Mouse (Mus musculus) right cerebral cortex, postnatal 25 days (tissue): ENCODE measurements around the gene D630045J12Rik.

ENCODE experiments used
- DNase-seq: peaks from one replicate; pipeline ENCODE4 v3.0.0; 2022

The D630045J12Rik gene

DNA sequence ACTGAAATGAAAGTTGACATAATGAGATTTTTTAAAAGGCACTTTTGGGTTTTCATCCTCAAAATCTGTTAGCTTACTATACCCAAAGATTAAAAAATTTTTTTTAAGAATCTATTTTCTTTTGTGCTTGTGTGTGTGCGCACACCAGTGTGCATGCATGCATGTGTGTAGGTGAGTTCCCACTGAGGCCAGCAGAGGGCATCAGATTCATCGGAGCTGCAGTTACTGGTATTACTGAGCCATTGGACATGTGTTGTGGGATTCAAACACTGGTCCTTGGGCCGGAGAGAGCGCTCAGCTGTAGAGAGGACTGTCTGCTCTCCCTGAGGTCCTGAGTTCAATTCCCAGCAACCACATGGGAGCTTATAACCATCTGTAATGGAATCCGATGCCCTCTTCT, 123.9 kb downstream of the D630045J12Rik start:
- no peak for DNase-seq

DNA sequence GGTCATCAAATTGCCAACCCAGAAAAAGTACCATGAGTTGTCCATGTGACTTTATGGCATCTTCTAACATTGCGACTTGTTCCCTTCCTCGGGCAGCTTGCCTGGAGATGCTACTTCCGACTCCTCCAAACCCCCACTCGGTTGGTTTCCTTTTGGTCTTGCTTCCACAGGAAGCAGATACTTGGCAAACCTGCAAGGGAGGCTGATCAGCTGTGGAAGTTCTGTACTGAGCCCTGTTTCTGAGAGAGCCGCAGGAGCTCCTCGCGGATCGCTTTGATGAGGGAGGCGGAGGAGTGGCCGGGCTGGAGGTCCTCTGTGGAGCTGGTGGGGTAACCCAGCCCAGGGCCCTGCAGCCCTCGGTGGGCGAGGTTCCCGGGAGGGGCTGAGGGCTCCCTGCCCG, 125.7 kb downstream of the D630045J12Rik start:
- DNase-seq, result no peak

DNA sequence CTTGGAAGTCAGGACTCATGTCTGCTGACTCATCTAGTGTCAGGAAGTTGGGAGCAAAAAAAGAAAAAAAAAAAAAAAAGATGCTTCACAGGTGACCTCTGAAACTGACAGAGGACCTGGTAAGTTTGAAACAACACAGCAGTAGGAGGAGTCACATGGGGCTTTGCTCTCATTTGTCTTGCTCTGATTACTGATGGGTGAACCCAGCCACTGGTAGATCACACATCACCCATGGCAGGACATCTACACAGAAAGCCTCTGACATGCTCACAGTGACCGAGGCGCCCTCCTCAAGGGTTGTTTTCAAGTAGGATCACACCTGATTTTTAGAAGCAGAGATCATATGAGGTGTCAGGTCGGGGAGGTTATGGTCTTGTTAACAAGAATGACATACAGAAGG, 128.3 kb downstream of the D630045J12Rik start:
- no peak for DNase-seq

- DNase-seq, result no peak
Measured at GRCm38 (mm10) chr6:38124882-38125281, 128.9 kb downstream of the D630045J12Rik start.

DNA sequence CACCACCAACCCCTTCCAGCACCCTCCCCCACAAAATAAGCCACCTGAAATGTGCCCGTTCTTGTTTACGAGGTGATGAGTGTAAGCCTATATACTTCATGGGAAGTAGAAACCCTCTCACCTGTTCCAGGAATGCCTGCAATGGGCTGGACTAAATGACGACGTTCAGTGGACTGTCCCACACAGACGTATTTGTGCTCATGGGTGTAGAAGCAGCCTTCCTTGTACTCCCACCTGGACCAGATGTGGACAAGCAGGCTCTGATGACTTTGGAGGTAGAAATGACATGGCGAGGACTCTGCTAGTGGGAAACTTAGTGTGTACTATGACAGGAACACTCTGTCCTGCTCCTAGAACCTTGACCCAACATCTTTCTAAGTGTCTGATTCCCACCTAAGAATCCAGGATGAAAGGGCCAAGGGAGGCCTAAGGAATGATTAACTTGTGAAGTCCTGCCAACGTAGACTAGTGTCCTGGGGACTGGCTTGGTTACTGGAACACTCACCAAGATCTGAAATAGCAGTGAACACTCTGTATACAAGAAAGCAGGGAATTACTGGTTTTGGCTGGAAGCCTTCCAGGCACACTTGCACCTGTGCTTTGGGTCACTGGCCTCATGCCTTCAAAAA, 129.5 kb downstream of the D630045J12Rik start, which contains the start of gene Atp6v0a4:
TSS of gene Atp6v0a4 (minus strand) at position 380 of the 629 bp plus-strand sequence.
- no peak for DNase-seq

GRCm38 (mm10) chr6:38123471-38124206, 130.2 kb downstream of the D630045J12Rik start:
- no peak for DNase-seq

GRCm38 (mm10) chr6:38122791-38123190, 131.0 kb downstream of the D630045J12Rik start:
- DNase-seq, result no peak

- no peak for DNase-seq
Measured at GRCm38 (mm10) chr6:38121843-38122242, 132.0 kb downstream of the D630045J12Rik start.

DNA sequence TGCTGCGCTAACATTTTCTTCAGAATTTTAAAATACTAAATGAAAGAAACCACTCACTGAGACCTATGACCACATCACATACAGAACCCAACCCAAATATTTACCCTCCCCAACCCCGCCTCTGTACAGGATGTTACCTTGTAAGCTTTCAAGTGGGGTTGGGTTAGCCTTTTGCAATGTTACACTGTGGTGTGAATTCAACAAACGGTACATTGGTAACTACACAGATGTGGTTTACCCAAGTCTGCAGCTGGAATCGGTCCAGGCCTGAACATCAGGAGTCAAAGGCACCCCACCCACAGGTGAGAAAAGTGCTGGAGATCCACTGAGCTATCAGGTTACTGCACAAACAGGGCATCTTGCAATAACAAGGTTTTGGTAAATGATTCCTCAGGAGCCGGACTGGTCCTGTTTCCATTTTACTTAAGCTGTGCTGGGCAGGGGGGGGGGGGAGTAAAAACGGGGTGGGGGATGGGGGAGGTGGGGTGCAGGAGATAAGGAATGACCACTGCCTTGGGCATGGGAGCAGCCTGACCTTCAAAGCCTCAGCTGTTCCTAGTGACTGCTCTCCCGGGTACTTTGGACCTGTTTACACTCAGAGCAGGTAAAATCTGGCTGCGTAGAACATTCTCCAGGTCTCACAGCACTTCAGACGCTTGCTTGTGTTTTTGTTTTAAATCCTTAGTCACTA, 133.0 kb downstream of the D630045J12Rik start:
- DNase-seq, result no peak

DNA sequence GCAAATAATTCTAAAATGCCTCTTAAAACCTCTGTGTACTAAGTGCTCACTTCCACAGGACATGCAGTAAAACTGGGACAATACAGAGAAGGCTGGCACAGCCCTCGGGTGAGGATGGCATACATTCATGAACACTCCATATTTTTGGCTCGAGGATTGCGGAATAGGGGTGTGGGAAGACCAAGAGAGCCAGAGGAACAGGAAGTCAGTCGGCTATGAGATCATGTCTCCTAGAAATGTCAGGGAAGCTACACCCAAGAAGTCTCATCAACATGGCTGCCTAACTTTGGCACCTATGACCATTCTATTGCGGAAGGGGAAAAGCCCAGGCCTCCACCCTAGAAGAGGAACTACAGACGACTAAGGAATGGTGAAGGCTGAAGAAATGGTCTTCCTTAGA, 135.5 kb downstream of the D630045J12Rik start:
- no peak for DNase-seq

- DNase-seq, result no peak
Measured at GRCm38 (mm10) chr6:38116107-38116770, 137.6 kb downstream of the D630045J12Rik start.

GRCm38 (mm10) chr6:38110859-38111258, 142.9 kb downstream of the D630045J12Rik start:
- DNase-seq, result no peak

GRCm38 (mm10) chr6:38109871-38110270, 143.9 kb downstream of the D630045J12Rik start:
- no peak for DNase-seq

DNA sequence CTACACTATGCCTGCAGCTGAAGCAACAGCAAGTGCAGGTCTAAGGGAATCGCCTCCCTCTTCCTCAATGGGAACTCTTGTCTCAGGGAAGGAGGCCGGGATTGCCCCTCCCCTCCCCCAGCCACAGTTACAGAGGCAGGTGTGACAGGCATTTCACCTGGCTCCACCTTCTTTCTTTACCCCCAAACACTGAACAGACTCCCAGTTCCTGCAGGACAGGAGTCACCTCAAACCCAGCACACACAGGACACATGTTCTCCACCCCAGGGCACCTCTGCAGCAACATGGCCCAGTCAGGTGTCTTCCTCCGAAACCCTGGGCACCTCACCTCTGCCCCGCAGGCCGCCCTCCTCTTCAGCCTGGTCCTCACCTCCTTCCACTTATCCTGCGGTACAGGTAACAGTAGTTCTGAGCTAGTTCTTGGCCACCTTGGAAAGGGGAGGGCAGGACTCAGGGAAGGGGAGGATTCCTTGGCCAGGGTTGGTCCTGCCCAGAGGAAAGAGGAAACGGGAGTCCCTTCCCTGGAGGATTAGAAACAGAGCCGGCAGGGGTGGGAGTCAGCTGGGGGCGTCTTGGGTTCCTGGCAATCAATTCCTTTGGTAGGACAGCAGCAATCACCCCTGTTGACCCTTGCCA, 144.5 kb downstream of the D630045J12Rik start, which contains the start of gene Tmem213:
TSS of gene Tmem213 (plus strand) at position 96 of the 636 bp plus-strand sequence.
- DNase-seq, result no peak

DNA sequence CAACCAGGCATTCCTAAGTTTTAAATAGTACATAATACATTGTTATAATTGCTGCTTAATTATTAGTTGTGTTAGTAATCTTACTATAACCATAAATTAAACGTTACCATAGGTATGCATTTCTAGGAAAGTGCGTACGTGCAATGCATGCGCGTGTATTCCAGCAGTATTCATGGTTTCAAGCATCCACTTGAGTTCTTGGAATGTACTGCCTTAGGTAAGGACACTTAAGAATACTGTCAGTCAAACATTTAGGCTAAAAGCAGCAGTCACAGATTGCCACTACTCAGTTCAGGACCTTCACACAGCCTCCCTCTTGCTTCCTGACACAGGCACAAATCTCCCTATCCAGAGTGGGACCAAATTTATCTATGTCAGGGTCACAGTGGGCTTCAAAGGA, 145.4 kb downstream of the D630045J12Rik start:
- no peak for DNase-seq

DNA sequence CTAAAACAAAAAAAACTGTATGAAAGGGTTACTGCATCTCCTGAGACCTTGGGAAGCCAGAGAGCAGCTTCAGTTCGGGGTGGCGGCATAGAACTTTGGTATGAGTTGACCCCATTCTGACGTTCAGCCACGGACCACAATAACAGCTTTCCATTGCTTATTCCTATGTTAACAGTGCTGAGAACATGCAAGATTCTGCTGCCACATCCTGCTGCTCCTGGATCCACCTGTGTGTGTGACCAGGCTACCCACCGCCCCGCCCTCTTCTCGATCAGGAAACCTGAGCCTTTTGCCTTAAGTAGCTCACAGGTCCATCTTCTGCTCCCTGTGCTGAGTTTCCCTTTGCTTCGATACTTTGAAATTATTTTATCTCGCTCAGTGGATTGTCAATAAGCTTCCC, 147.9 kb downstream of the D630045J12Rik start:
- no peak for DNase-seq

GRCm38 (mm10) chr6:38103775-38104174, 150.0 kb downstream of the D630045J12Rik start:
- no peak for DNase-seq

DNA sequence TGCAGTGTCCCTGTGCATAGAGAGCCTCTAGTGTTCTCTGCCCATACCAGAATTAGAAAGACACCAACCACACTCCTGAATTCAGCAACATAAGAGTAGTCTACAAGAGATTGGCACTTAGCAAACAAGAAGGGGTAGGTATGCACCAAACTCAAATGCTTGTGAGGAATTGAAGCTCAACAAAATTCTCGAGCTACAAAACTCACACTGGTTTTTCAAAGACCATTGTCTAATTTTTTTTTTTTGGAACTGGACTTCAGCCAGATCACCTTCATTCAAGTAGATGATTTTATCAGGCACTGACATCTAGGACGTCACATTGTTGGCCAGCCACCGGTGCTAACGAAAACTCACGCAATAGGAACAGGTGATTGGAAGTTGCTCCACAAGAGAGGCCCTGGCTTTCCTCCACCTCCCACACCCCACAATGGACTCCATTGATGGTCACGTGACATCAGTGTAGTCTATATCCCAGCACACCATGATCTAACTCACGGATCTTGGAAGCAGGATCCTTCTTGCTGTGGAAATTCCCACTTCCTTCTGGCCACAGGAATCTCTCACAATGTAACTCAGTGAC, 151.5 kb downstream of the D630045J12Rik start:
- no peak for DNase-seq

DNA sequence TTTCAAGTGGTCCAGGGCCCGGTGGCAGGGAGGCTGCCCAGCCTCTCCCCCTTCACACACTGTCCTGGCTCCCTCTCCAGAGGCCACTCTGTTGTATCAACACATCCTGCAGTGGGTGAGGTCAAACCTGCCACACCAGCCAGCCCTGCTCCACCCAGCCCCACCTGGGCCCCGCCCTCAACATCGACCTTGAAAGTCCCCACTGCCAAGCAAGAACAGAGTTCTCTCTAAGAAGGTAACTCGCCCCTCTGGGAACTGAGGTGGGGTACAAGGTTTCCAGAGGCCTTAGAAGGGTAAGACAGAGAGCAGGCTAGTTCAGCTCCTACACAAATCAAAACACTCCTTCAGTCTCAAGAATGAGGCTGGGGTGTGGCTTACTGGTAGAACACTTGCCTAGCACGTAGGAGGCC, 156.8 kb downstream of the D630045J12Rik start:
- DNase-seq, result no peak

- DNase-seq, result no peak
Measured at GRCm38 (mm10) chr6:38094701-38095100, 159.1 kb downstream of the D630045J12Rik start.

GRCm38 (mm10) chr6:38092539-38092938, 161.3 kb downstream of the D630045J12Rik start:
- no peak for DNase-seq
